Mouse (Mus musculus) mouse embryonic stem cell (cell line): Measurements from ENCODE around the gene Trpv3.
"Not testable (repeated sequence)": the region's sequence is repeated elsewhere in the genome, so short reads cannot be mapped to it uniquely, and the experiment has no call there.

Source experiments
- in situ Hi-C, 2 experiments: fragments of 300-500 bp; cut with MboI; formaldehyde crosslinking; loops; 1 replicate in 1 of 2; 3 replicates in 1 of 2; pipeline ENCODE4 v1.14.3; 2019 to 2020; ENCODE audit warnings: low sequenced_read_pairs in 2 of 2, low pct_unique_long_range_greater_than_20kb in 1 of 2, mixed read lengths in 1 of 2; ENCODE audit not compliant: unreplicated experiment in 1 of 2

Gene Trpv3

DNA sequence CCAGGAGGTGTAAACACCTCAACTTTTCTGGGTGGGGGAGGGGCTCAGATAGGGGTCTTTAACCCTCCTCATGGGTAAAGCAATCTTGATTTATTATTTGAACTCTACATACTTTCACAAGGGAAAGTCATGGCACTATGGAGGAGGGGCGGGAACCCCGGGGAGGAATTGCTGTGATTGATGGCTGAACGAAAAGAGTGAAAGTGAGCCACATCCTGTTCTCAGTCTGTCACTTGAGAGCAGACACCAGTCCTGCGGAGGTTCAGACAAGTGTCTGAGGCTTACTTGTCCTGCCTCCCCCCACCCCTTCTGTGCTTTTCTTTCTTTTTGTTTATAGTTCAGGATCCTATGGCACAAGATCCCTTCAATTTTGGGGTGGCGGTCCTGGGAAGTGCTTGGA lies 13.5 kb downstream of the Trpv3 start:
- in situ Hi-C loops = no loop called here

GRCm38 (mm10) chr11:73281528-73282027 lies 14.4 kb downstream of the Trpv3 start:
- in situ Hi-C loops = no loop called here

DNA sequence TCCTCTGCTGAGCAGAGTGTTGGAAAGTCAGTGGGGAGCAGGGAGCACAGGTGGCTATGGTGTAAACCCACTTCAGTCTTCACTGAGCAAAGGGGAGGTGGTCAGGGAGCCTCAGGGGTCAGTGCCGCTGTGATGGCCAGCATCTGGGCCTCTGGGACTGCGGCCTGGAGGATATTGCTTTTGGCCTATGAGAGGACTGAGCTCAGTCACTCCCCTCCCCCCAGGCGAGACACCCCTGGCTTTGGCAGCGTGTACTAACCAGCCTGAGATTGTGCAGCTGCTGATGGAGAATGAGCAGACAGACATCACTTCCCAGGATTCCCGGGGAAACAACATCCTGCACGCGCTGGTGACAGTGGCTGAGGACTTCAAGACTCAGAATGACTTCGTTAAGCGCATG lies 16.2 kb downstream of the Trpv3 start:
- in situ Hi-C loops = no loop called here

DNA sequence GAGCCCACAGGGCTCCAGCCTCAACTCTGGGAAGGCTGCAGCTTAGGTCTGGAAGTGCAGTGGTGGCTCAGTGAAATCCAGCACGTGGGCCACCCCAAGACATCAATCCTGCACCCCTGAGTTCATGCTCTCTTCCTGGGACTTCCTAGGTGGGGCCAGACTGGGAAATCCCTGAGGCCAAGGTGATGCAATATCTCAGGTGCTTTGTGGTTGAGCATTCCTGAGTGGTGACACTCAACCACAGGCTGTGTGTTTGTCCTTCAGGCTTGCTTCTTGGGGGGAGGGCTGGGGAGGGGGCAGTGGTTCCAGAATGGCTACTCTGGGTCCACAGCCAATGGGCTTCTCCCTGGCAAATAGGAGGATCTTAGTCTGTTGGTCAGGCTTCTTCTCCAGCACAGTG lies 16.7 kb downstream of the Trpv3 start:
- in situ Hi-C loops = no loop called here

DNA sequence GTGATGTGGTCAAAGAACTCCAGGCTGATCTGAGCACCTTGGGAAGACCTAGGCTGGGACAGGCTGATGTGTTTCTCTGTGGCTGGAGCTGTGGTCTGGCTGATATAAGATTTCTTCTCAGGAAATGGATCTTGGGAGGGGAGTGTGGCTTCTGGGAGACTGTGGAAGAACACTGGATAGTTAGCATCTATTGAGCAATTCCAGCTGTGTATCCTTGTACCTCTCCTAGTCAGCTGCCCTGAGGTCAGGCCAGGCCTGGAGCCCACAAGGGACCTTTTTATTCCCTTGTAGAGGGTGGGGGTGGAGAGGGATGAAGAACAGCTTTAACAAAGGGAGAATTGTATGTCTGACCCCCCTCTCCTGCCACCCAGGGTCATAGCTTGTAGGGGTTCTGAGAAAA lies 17.2 kb downstream of the Trpv3 start:
- in situ Hi-C loops = no loop called here

GRCm38 (mm10) chr11:73289621-73290020 lies 22.4 kb downstream of the Trpv3 start:
- in situ Hi-C loops = no loop called here

DNA sequence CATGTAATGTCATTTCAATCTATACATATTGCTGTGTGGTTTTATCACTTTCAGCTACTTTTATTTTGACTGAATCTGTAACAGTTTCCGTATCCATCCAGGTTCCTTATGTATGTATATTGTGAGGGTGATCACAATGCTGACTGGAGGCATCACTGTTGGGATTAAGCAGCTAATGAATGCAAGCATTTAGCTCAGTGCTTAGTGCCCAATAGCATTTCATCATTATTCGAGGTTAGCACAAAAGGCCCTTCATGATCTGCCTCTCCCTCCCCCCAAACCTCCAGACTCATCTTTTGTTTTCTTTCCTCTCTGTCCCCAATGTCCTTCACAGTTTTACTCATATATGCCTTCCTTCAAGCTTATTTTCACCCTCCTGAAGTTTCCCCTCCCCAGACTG lies 35.9 kb downstream of the Trpv3 start:
- in situ Hi-C loops = no loop called here

DNA sequence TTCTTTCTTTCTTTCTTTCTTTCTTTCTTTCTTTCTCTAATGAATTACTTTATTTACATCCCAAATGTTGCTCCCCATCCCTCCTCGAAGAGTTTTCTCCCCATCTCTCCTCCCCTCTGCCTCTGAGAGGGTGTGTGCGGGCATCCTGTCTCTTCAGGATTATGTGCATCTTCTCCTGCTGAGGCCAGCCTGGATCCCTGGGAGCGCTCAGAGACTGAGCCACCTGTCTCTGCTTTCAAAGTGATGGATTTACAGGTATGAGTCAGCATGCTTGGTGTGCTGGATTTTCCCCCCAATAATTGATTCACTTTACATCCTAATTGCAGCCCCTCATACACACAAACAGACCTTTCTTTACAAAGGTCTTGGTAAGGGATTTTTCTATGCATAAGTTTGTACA lies 48.8 kb downstream of the Trpv3 start:
- in situ Hi-C loops = no loop called here

DNA sequence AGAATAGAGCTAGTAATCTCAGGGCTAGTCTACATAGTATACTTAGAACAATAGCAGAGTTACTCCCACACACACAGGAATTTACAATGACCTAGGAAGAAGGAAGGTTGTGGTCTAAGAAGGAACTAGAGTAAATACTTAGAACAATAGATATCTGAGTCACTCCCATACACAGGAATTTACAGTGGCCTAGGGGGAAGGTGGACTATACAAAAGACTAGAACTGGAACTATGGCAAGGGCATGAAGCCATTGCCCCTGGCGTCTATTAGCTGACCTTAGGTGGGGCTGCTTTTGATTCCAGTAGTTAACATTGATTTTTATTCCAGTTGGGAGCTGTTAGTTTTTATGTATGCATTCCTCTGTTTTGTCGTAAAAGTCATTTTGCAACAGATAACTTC lies 51.4 kb downstream of the Trpv3 start:
- in situ Hi-C loops = not testable (repeated sequence)

DNA sequence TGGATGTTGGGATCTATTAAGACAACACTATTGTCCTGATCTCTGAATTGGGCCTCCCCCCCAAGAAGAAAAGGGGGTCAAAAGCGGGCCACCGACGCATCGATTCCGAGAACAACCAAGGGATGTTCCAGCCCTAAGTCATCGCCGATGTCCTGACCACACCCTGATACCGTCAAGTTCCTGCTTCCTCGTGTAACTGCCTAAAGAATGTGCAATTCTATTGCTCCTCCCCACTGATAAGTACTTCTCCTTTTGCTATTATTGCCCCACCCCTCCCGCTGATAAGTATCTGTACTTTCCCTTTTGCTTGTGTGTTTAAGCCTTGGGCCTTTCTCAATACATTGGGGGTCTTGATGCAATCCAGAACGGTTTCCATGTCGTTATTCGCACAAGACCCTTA lies 53.9 kb downstream of the Trpv3 start:
- in situ Hi-C loops = not testable (repeated sequence)

DNA sequence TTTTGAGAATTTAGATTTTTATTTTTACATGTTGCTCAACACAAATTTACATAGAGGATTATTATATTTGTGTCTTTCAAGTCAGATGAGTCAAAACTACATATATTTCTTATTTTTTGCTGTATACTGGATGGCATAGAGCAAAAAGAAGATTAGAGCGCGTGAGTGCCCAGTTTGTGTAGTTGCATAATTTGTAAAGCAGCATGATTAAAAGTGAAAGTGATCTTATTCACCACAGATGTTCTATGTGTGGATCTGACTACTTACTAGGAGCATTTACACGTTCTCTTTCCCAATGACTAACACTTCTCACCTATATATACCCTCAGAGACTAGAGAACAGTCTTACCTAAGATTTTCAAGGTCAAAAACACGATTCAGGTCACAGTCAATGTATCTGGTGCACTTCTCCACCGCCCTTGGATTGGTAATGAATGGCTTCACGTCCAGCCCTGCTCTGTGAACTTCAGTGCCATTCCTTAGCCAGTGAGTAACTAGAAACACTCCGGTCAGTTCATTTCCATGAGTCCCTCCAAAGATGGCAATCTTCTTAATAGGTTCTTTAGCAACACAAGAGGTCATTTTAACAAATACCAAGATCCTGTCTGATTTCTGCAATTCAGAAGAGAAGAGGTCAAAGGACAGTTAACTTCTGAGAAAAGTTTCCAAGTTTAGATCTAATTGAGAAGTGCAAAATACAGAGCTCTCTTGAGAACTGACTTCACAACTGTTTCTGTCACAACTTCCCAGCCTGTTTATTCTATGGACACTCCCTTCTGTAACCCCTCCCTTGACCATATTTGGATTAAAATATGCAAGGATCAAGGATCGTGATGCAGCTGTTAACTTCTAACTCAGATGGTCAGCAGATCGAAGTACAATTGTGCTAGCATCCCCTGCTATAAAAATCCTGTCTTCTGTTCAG lies 57.0 kb downstream of the Trpv3 start:
- in situ Hi-C loops = no loop called here

DNA sequence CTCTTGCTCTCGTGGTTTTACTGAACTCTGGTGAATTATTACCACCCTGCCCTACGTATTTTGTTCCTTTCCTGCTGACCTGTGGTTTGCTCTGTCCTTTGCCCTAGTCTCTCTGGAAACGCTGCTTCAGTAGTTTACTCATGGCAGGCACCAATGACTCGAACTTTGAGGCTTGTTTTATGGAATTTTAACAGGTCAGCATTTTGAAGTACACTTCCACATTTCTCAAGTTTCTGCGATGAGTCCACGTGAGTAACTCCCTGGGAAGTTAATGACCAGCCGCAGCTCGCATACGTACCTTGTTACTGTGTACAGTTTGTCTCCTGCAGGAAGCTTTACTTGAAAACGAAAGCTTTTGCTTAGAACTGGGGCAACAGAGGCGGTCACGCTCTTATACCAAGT lies 59.3 kb downstream of the Trpv3 start:
- in situ Hi-C loops = no loop called here

DNA sequence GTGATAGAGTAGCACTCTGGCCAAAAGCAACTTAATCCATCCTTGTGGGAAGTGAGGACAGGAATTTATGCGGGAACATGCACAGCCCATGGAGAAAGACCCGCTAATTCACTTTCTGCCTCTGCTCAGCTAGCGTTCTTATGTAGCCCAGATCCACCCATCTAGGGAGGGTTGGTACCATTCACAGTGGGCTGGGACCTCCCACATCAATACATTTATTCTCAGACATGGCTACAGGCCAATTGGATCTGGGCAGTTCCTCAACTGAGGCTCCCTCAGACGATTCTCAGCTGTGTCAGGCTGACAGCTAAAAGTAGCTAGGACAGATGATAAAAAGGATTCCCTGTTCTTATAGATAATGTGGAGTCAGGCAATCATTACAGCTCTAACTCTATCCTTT lies 60.2 kb downstream of the Trpv3 start:
- in situ Hi-C loops = no loop called here

DNA sequence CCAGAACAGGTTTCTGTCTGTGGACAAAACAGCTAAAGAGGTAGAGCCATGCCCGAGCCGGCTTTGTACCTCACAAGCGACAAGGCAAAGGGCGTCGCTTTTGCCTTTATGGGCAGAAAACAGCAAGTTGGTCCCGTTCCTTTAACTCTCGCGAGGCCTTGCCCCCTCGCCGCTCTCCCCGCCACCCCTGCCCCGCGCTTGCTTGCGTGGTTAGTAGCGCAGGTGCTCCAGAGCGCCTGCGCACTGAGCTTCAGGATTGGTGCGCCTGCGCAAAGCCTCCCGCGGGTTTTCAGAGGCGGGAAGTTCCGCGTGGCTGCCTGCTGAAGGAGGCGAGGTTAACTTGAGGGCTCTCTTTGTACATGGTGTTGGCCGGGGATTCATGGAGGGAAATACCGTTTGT lies 62.3 kb downstream of the Trpv3 start, which contains the start of the genes Aspa, Gm49340 and Spata22:
Aspa (minus strand) TSS at position 155 of the 400 bp plus-strand sequence.
Gm49340 (plus strand) TSS at position 300 of the 400 bp plus-strand sequence.
Spata22 (plus strand) TSS at position 300 of the 400 bp plus-strand sequence.
- in situ Hi-C loops = no loop called here

- in situ Hi-C loops = no loop called here
Observed at GRCm38 (mm10) chr11:73333357-73333756, 66.2 kb downstream of the Trpv3 start.

DNA sequence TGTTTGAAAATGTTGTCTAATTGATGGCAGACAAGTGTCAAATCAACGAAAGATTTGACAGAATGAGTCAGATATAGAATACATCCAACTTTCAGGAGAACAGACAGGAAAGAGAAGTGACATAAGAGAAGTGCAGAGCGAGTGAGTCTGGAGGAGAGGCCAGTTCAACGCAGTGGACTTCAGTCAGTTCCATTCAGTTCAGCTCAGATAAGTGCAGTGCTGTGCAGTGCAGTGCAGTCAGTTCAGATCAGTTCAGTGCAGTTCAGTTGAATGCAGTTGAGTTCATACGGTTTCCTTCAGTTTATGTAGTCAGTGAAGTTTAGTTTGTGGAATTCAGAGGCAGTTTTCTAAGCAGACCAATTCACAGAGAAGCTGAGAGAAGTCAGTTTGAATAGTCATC lies 69.7 kb downstream of the Trpv3 start:
- in situ Hi-C loops = no loop called here
